In the genomic region with DNA sequence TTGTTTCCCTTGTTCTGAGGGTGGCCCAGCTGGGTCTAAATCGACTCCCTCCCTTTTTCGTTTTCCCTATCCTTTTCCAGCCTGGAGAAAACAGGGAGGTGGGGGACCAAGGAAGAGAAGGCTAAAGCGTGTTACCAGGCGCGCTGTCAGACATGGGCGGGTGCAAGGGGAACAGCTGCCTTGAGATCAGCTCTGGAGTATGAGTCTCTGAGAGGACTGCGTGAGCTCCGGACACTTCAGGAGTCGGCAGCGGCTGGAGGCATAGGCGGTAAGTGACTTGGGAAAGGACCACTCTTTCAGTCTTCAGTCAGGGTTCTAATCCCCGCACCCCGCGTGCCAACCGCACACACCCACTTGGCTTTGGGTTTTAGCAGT, we compare ENCODE assay signal across 8 mouse cellular contexts.
DNase-seq lines count a peak whose midpoint lies in the region; ATAC-seq and TF ChIP-seq lines count a peak whose summit lies in the region.

No protein-coding gene starts in this region.

- WGBS in liver, embryonic 13.5 days (ENCODE audit: insufficient replicate concordance), result 11% methylated on average over 15 of the region's 15 CpGs
- WGBS in midbrain, postnatal 0 days, result 29% methylated on average over 14 of the region's 15 CpGs

- no peaks in the 10 kb centered on the region for H3K27me3 ChIP-seq in E14TG2a.4 (ENCODE audit: insufficient read depth, low read length)
- peaks cover 4% of the 10 kb centered on the region; the same call in 1 of the 2 replicates for H3K27me3 ChIP-seq in liver, embryonic 13.5 days
- no peaks in the 10 kb centered on the region for H3K27me3 ChIP-seq in midbrain, postnatal 0 days (ENCODE audit: insufficient read depth, low read length)

- ATAC-seq in liver, embryonic 13.5 days (ENCODE audit: low read depth), result peak; percentile 46; the same call in 1 of the 2 replicates
- ATAC-seq in midbrain, postnatal 0 days (ENCODE audit: low FRiP score), result peak; percentile 78

- intact Hi-C loops in gastrocnemius, postnatal 14 days (cut with DNase I; ENCODE audit: low total_unique reads), result loop anchor here (5.0 kb wide), 1 partner anchor 208 kb away; no protein-coding TSS in a partner anchor
- intact Hi-C loops in gastrocnemius, postnatal 36 days (cut with DNase I), result loop anchor here (10.0 kb wide), 1 partner anchor 205 kb away; no protein-coding TSS in a partner anchor
- intact Hi-C loops in heart, postnatal 14 days (cut with DNase I), result loop anchor here (10.0 kb wide), 1 partner anchor 125 kb away; a partner anchor contains a TSS
- intact Hi-C loops in left cerebral cortex, postnatal 36 days (cut with DNase I), result loop anchor here (10.0 kb wide), 1 partner anchor 445 kb away; no protein-coding TSS in a partner anchor

- peaks cover 49% of the 10 kb centered on the region for H3K4me1 ChIP-seq in E14TG2a.4 (replicated peaks; ENCODE audit: low read depth, low read length)
- H3K4me1 ChIP-seq in liver, embryonic 13.5 days (replicated peaks), result peaks cover 10% of the 10 kb centered on the region; the same call in 1 of the 2 replicates
- no peaks in the 10 kb centered on the region for H3K4me1 ChIP-seq in midbrain, postnatal 0 days (ENCODE audit: insufficient read depth, low read length)

- DNase-seq in gastrocnemius, postnatal 14 days, result peak; percentile 4
- no peak for DNase-seq in gastrocnemius, postnatal 36 days
- peak; percentile 43 for DNase-seq in embryo, embryonic 10 days (ENCODE audit: low spot score)
- DNase-seq in heart, postnatal 14 days, result peak; percentile 2 to 20
- DNase-seq in liver, embryonic 13.5 days, result no peak
- peak; percentile 42 for DNase-seq in midbrain, postnatal 0 days (ENCODE audit: low spot score)
- no peak for DNase-seq in left cerebral cortex, postnatal 36 days (ENCODE audit: low spot score in 2 of 2)

- peak overlapping the region; percentile 78 for H3K4me3 ChIP-seq in E14TG2a.4 (replicated peaks; ENCODE audit: low read length)
- H3K4me3 ChIP-seq in liver, embryonic 13.5 days (replicated peaks), result peak overlapping the region; percentile 52
- H3K4me3 ChIP-seq in midbrain, postnatal 0 days (ENCODE audit: low read depth, low read length), result peak overlapping the region; percentile 44

- no peak overlapping the region for H3K27ac ChIP-seq in liver, embryonic 13.5 days
- peak overlapping the region; percentile 55 for H3K27ac ChIP-seq in midbrain, postnatal 0 days (ENCODE audit: low read depth, low read length)

- no peak for TF ChIP-seq CTCF in E14TG2a.4 (conservative IDR thresholded peaks at IDR 0.05; ENCODE audit: low read length)
- TF ChIP-seq CTCF in midbrain, postnatal 0 days (IDR thresholded peaks at IDR 0.05), result no peak

- no peaks in the 10 kb centered on the region for H3K36me3 ChIP-seq in E14TG2a.4 (ENCODE audit: insufficient read depth, low read length)
- H3K36me3 ChIP-seq in liver, embryonic 13.5 days, result no peaks in the 10 kb centered on the region
- no peaks in the 10 kb centered on the region for H3K36me3 ChIP-seq in midbrain, postnatal 0 days (ENCODE audit: insufficient read depth, low read length)

- H3K4me2 ChIP-seq in liver, embryonic 13.5 days, result peak overlapping the region; percentile 70
- peak overlapping the region; percentile 56 for H3K4me2 ChIP-seq in midbrain, postnatal 0 days (ENCODE audit: low read depth, low read length, poor library complexity, severe bottlenecking)

- H3K9me3 ChIP-seq in E14TG2a.4 (ENCODE audit: low read length), result no peaks in the 10 kb centered on the region
- no peaks in the 10 kb centered on the region for H3K9me3 ChIP-seq in liver, embryonic 13.5 days (replicated peaks)
- H3K9me3 ChIP-seq in midbrain, postnatal 0 days (ENCODE audit: low read length), result no peaks in the 10 kb centered on the region

- no peak overlapping the region for H3K9ac ChIP-seq in liver, embryonic 13.5 days
- peak overlapping the region; percentile 48 for H3K9ac ChIP-seq in midbrain, postnatal 0 days (replicated peaks; ENCODE audit: low read length, poor library complexity, severe bottlenecking)

Comparison
In these comparisons a context has a peak if more than half of its experiments do, and no peak if none do; other contexts are left out.
1. DNase-seq: peak in gastrocnemius, postnatal 14 days (single experiment), embryo, embryonic 10 days (single experiment), heart, postnatal 14 days (2 of 2) and midbrain, postnatal 0 days (single experiment); none in gastrocnemius, postnatal 36 days (0 of 2), liver, embryonic 13.5 days (single experiment) and left cerebral cortex, postnatal 36 days (0 of 2).
2. Peak in every context shown above with its lines, with median percentiles within 50 percentile points of each other: H3K4me3 ChIP-seq.